Mouse (Mus musculus): Measurements from ENCODE around the gene Copz2. TPM values are rescaled to one million over a fixed set of nuclear protein-coding genes. Genes with fewer than 3 reads are reported as not detected.
A peak's percentile ranks its signal among the peaks of the same experiment; 100 is the strongest.

Gene Copz2
- polyA plus RNA-seq, 1 experiment from 2014 or later = 33.2 TPM

- Histone ChIP-seq H3K4me2 (ENCODE audit: low read depth, low read length, severe bottlenecking) (peak overlapping the region; percentile 86), H3K4me1 (replicated peaks; ENCODE audit: control insufficient read depth, insufficient read depth, low read length) (peaks cover 15% of the 10 kb centered on the region), H3K27ac (ENCODE audit: low read depth, low read length) (no peak overlapping the region), H3K9me3 (ENCODE audit: control insufficient read depth, low read length) (no peaks in the 10 kb centered on the region), H3K36me3 (ENCODE audit: control insufficient read depth, insufficient read depth, low read length) (no peaks in the 10 kb centered on the region), H3K27me3 (ENCODE audit: control insufficient read depth, insufficient read depth, low read length) (no peaks in the 10 kb centered on the region), H3K4me3 (ENCODE audit: low read depth, low read length) (no peak overlapping the region), H3K9ac (ENCODE audit: low read length) (no peak overlapping the region)
- DNase-seq (ENCODE audit: low spot score) = no peak
- no peak for ATAC-seq (replicated peaks; ENCODE audit: low FRiP score)
- 62% methylated on average over 12 of the region's 12 CpGs for WGBS
These were observed 12.9 kb downstream of the Copz2 start for GRCm38 (mm10) chr11:96862534-96862933.

- Histone ChIP-seq H3K4me3 (ENCODE audit: low read depth, low read length) (no peak overlapping the region), H3K4me1 (replicated peaks; ENCODE audit: control insufficient read depth, insufficient read depth, low read length) (peaks cover 15% of the 10 kb centered on the region), H3K9ac (ENCODE audit: low read length) (peak overlapping the region; percentile 24), H3K27me3 (ENCODE audit: control insufficient read depth, insufficient read depth, low read length) (no peaks in the 10 kb centered on the region), H3K36me3 (ENCODE audit: control insufficient read depth, insufficient read depth, low read length) (no peaks in the 10 kb centered on the region), H3K9me3 (ENCODE audit: control insufficient read depth, low read length) (no peaks in the 10 kb centered on the region), H3K4me2 (ENCODE audit: low read depth, low read length, severe bottlenecking) (peak overlapping the region; percentile 34; the same call in 1 of the 2 replicates), H3K27ac (ENCODE audit: low read depth, low read length) (no peak overlapping the region)
- 19% methylated on average over 26 of the region's 26 CpGs for WGBS
- peak; percentile 82 for DNase-seq (ENCODE audit: low spot score)
- 0 out of 2 replicates have a peak, but pooled peaks have one; percentile 47 for ATAC-seq (replicated peaks; ENCODE audit: low FRiP score)
These were observed 13.7 kb downstream of the Copz2 start for GRCm38 (mm10) chr11:96863206-96863995.

- peak overlapping the region; percentile 2; the same call in 1 of the 2 replicates for H3K27ac ChIP-seq (ENCODE audit: low read depth, low read length)
These were observed 17.5 kb downstream of the Copz2 start for GRCm38 (mm10) chr11:96867149-96867548.

GRCm38 (mm10) chr11:96872441-96873379, 23.0 kb downstream of the Copz2 start:
- peak overlapping the region; percentile 50 for H3K4me2 ChIP-seq (ENCODE audit: low read depth, low read length, severe bottlenecking)
- 2% methylated on average over 24 of the region's 24 CpGs for WGBS
- H3K4me3 ChIP-seq (ENCODE audit: low read depth, low read length) = peak overlapping the region; percentile 5; the same call in 1 of the 2 replicates
- DNase-seq (ENCODE audit: low spot score) (peak; percentile 85), ATAC-seq (replicated peaks; ENCODE audit: low FRiP score) (peak; percentile 45)
- no peaks in the 10 kb centered on the region for H3K36me3 ChIP-seq (ENCODE audit: control insufficient read depth, insufficient read depth, low read length)
- peak overlapping the region; percentile 100 for H3K27ac ChIP-seq (ENCODE audit: low read depth, low read length)
- no peaks in the 10 kb centered on the region for H3K9me3 ChIP-seq (ENCODE audit: control insufficient read depth, low read length)
- H3K9ac ChIP-seq (ENCODE audit: low read length) = peak overlapping the region; percentile 73
- H3K27me3 ChIP-seq (ENCODE audit: control insufficient read depth, insufficient read depth, low read length) = no peaks in the 10 kb centered on the region
- peaks cover 47% of the 10 kb centered on the region for H3K4me1 ChIP-seq (replicated peaks; ENCODE audit: control insufficient read depth, insufficient read depth, low read length)

More at GRCm38 (mm10) chr11:96867149-96867548, 17.5 kb downstream of the Copz2 start:
- H3K9ac ChIP-seq (ENCODE audit: low read length) = no peak overlapping the region
- DNase-seq (ENCODE audit: low spot score) (peak; percentile 87), ATAC-seq (replicated peaks; ENCODE audit: low FRiP score) (no peak)
- WGBS = 14% methylated on average over 5 of the region's 5 CpGs
- no peak overlapping the region for H3K4me2 ChIP-seq (ENCODE audit: low read depth, low read length, severe bottlenecking)
- no peaks in the 10 kb centered on the region for H3K27me3 ChIP-seq (ENCODE audit: control insufficient read depth, insufficient read depth, low read length)
- H3K4me3 ChIP-seq (ENCODE audit: low read depth, low read length) = no peak overlapping the region
- peaks cover 10% of the 10 kb centered on the region for H3K4me1 ChIP-seq (replicated peaks; ENCODE audit: control insufficient read depth, insufficient read depth, low read length)
- no peaks in the 10 kb centered on the region for H3K36me3 ChIP-seq (ENCODE audit: control insufficient read depth, insufficient read depth, low read length)
- no peaks in the 10 kb centered on the region for H3K9me3 ChIP-seq (ENCODE audit: control insufficient read depth, low read length)

- peak; percentile 5; the same call in 1 of the 2 replicates for ATAC-seq (replicated peaks; ENCODE audit: low FRiP score)
- Histone ChIP-seq H3K27ac (ENCODE audit: low read depth, low read length) (peak overlapping the region; percentile 100), H3K4me2 (ENCODE audit: low read depth, low read length, severe bottlenecking) (peak overlapping the region; percentile 21; the same call in 1 of the 2 replicates), H3K9ac (ENCODE audit: low read length) (peak overlapping the region; percentile 73), H3K4me3 (ENCODE audit: low read depth, low read length) (no peak overlapping the region), H3K27me3 (ENCODE audit: control insufficient read depth, insufficient read depth, low read length) (no peaks in the 10 kb centered on the region), H3K4me1 (replicated peaks; ENCODE audit: control insufficient read depth, insufficient read depth, low read length) (peaks cover 54% of the 10 kb centered on the region), H3K36me3 (ENCODE audit: control insufficient read depth, insufficient read depth, low read length) (no peaks in the 10 kb centered on the region), H3K9me3 (ENCODE audit: control insufficient read depth, low read length) (no peaks in the 10 kb centered on the region)
- WGBS = 5% methylated on average over 11 of the region's 11 CpGs
- peak; percentile 76 for DNase-seq (ENCODE audit: low spot score)
These were observed 24.0 kb downstream of the Copz2 start for GRCm38 (mm10) chr11:96873601-96874140.

GRCm38 (mm10) chr11:96875270-96875669, 25.6 kb downstream of the Copz2 start:
- Histone ChIP-seq H3K27me3 (ENCODE audit: control insufficient read depth, insufficient read depth, low read length) (no peaks in the 10 kb centered on the region), H3K36me3 (ENCODE audit: control insufficient read depth, insufficient read depth, low read length) (no peaks in the 10 kb centered on the region), H3K9me3 (ENCODE audit: control insufficient read depth, low read length) (no peaks in the 10 kb centered on the region), H3K27ac (ENCODE audit: low read depth, low read length) (peak overlapping the region; percentile 100), H3K4me2 (ENCODE audit: low read depth, low read length, severe bottlenecking) (peak overlapping the region; percentile 50; the same call in 1 of the 2 replicates), H3K4me1 (replicated peaks; ENCODE audit: control insufficient read depth, insufficient read depth, low read length) (peaks cover 62% of the 10 kb centered on the region), H3K4me3 (ENCODE audit: low read depth, low read length) (no peak overlapping the region), H3K9ac (ENCODE audit: low read length) (peak overlapping the region; percentile 55)
- WGBS = under 1% methylated on average over 4 of the region's 4 CpGs
- DNase-seq (ENCODE audit: low spot score) = no peak
- ATAC-seq (replicated peaks; ENCODE audit: low FRiP score) = no peak

- ATAC-seq (replicated peaks; ENCODE audit: low FRiP score) = peak; percentile 83
- H3K27ac ChIP-seq (ENCODE audit: low read depth, low read length) = peak overlapping the region; percentile 100
- H3K9ac ChIP-seq (ENCODE audit: low read length) = peak overlapping the region; percentile 55
- DNase-seq (ENCODE audit: low spot score) = peak; percentile 97
- no peaks in the 10 kb centered on the region for H3K9me3 ChIP-seq (ENCODE audit: control insufficient read depth, low read length)
- peaks cover 62% of the 10 kb centered on the region for H3K4me1 ChIP-seq (replicated peaks; ENCODE audit: control insufficient read depth, insufficient read depth, low read length)
- peak overlapping the region; percentile 14; the same call in 1 of the 2 replicates for H3K4me3 ChIP-seq (ENCODE audit: low read depth, low read length)
- WGBS = under 1% methylated on average over 35 of the region's 35 CpGs
- peak overlapping the region; percentile 50; the same call in 1 of the 2 replicates for H3K4me2 ChIP-seq (ENCODE audit: low read depth, low read length, severe bottlenecking)
- H3K36me3 ChIP-seq (ENCODE audit: control insufficient read depth, insufficient read depth, low read length) = no peaks in the 10 kb centered on the region
- H3K27me3 ChIP-seq (ENCODE audit: control insufficient read depth, insufficient read depth, low read length) = no peaks in the 10 kb centered on the region
These were observed 26.1 kb downstream of the Copz2 start for GRCm38 (mm10) chr11:96875745-96876144.

Measured in forebrain, embryonic 11.5 days (tissue).